Comparison of ENCODE assay signal across 26 mouse cellular contexts in genomic region chr15:78880432-78880831, GRCm38 (mm10). TPM values are rescaled to one million over a fixed set of nuclear protein-coding genes. Genes with fewer than 3 reads are reported as not detected.
DNase-seq lines count a peak whose midpoint lies in the region; ATAC-seq and TF ChIP-seq lines count a peak whose summit lies in the region.
"Had no signal": no experiment of that assay in that cellular context is flagged by ENCODE, and none has a peak within 500 bp of the region (broad histone marks: within the 10 kb centered on the region; RNA-seq: fewer than 3 reads in every experiment).

No protein-coding gene starts in this region.

- peaks cover 54% of the 10 kb centered on the region for H3K36me3 ChIP-seq in forebrain, embryonic 13.5 days (ENCODE audit: poor library complexity, severe bottlenecking)
- H3K36me3 ChIP-seq in forebrain, postnatal 0 days (ENCODE audit: insufficient read depth), result peaks cover 50% of the 10 kb centered on the region
- H3K36me3 ChIP-seq in kidney, embryonic 15.5 days, result peaks cover 56% of the 10 kb centered on the region

- H3K27me3 ChIP-seq in forebrain, embryonic 13.5 days, result no peaks in the 10 kb centered on the region
- no peaks in the 10 kb centered on the region for H3K27me3 ChIP-seq in forebrain, postnatal 0 days (ENCODE audit: insufficient read depth, low read length)
- no peaks in the 10 kb centered on the region for H3K27me3 ChIP-seq in kidney, embryonic 15.5 days
- H3K27me3 ChIP-seq: embryonic facial prominence, embryonic 12.5 days; limb, embryonic 15.5 days had no signal

- peaks cover 31% of the 10 kb centered on the region for H3K4me1 ChIP-seq in forebrain, embryonic 13.5 days
- H3K4me1 ChIP-seq in forebrain, postnatal 0 days (ENCODE audit: insufficient read depth), result peaks cover 7% of the 10 kb centered on the region
- H3K4me1 ChIP-seq in kidney, embryonic 15.5 days, result peaks cover 32% of the 10 kb centered on the region

- ATAC-seq in forebrain, embryonic 13.5 days, result no peak
- no peak for ATAC-seq in forebrain, postnatal 0 days
- no peak for ATAC-seq in kidney, embryonic 15.5 days (replicated peaks; ENCODE audit: low FRiP score)
- ATAC-seq: activated CD4-positive, CD25-positive, alpha-beta regulatory T cell, adult 4 months; CD4-positive, CD25-positive, alpha-beta regulatory T cell, adult 4 months; liver, postnatal 0 days had no signal

- 90% methylated on average over 8 of the region's 8 CpGs for WGBS in forebrain, embryonic 13.5 days
- 92% methylated on average over 8 of the region's 8 CpGs for WGBS in forebrain, postnatal 0 days
- WGBS in kidney, embryonic 15.5 days, result 94% methylated on average over 8 of the region's 8 CpGs

- DNase-seq in forebrain, postnatal 0 days, result no peak
- peak; percentile 78 for DNase-seq in kidney, postnatal 10 days
- DNase-seq in MN1 (ENCODE audit: low spot score), result peak; percentile 65
- peak; percentile 55 to 70 for DNase-seq in kidney, postnatal 36 days
- no peak for DNase-seq in layer of hippocampus, adult 2 months (ENCODE audit: low spot score in 2 of 2)
- no peak for DNase-seq in left cerebral cortex, adult 9 months (ENCODE audit: low spot score in 2 of 2)
- DNase-seq: adrenal gland, postnatal 10 days; cerebellum, adult 9-10 months; gastrocnemius, adult 2 months; heart, postnatal 36 days; liver, postnatal 0 days had no signal

- no peak for TF ChIP-seq CTCF in forebrain, postnatal 0 days (IDR thresholded peaks at IDR 0.05; ENCODE audit: low read depth)
- TF ChIP-seq CTCF in layer of hippocampus, adult 2 months (conservative IDR thresholded peaks at IDR 0.05), result no peak

- H3K4me3 ChIP-seq in forebrain, embryonic 13.5 days, result no peak overlapping the region
- no peak overlapping the region for H3K4me3 ChIP-seq in forebrain, postnatal 0 days (ENCODE audit: low read depth, low read length)
- H3K4me3 ChIP-seq in kidney, embryonic 15.5 days (replicated peaks), result no peak overlapping the region
- H3K4me3 ChIP-seq in layer of hippocampus, adult 2 months, result no peak overlapping the region
- H3K4me3 ChIP-seq: embryonic facial prominence, embryonic 12.5 days; gastrocnemius, adult 2 months; limb, embryonic 15.5 days had no signal

- no peak overlapping the region for H3K27ac ChIP-seq in forebrain, embryonic 13.5 days
- no peak overlapping the region for H3K27ac ChIP-seq in forebrain, postnatal 0 days (ENCODE audit: low read depth, low read length)
- H3K27ac ChIP-seq in kidney, embryonic 15.5 days, result no peak overlapping the region
- no peak overlapping the region for H3K27ac ChIP-seq in layer of hippocampus, adult 2 months
- H3K27ac ChIP-seq: gastrocnemius, adult 2 months had no signal

- H3K9me3 ChIP-seq in forebrain, embryonic 13.5 days (replicated peaks), result no peaks in the 10 kb centered on the region
- no peaks in the 10 kb centered on the region for H3K9me3 ChIP-seq in forebrain, postnatal 0 days (ENCODE audit: low read length)
- H3K9me3 ChIP-seq in kidney, embryonic 15.5 days (replicated peaks), result no peaks in the 10 kb centered on the region
- H3K9me3 ChIP-seq: embryonic facial prominence, embryonic 12.5 days; limb, embryonic 15.5 days had no signal

- H3K9ac ChIP-seq in forebrain, embryonic 13.5 days, result peak overlapping the region; percentile 27; the same call in 1 of the 2 replicates
- H3K9ac ChIP-seq in forebrain, postnatal 0 days, result no peak overlapping the region
- H3K9ac ChIP-seq in kidney, embryonic 15.5 days, result no peak overlapping the region
- H3K9ac ChIP-seq: embryonic facial prominence, embryonic 12.5 days; limb, embryonic 15.5 days; liver, postnatal 0 days had no signal

- H3K4me2 ChIP-seq in forebrain, embryonic 13.5 days, result no peak overlapping the region
- no peak overlapping the region for H3K4me2 ChIP-seq in forebrain, postnatal 0 days (ENCODE audit: low read depth)
- H3K4me2 ChIP-seq in kidney, embryonic 15.5 days, result no peak overlapping the region
- H3K4me2 ChIP-seq: embryonic facial prominence, embryonic 12.5 days; limb, embryonic 15.5 days had no signal

RNA-seq across cellular contexts. Expression of gene Gga1, which starts 3.4 kb away (rescaled TPM):
- 50.3 and 53.7 TPM in 2 replicates for polyA plus RNA-seq in forebrain, embryonic 13.5 days (2015; fragmentation: Nextera tagmentation; extraction: Ambion mirVana)
- 37.0 and 42.9 TPM in 2 replicates for total RNA-seq in forebrain, postnatal 0 days (2014; rRNA removed)
- polyA plus RNA-seq in forebrain, postnatal 0 days (2015; fragmentation: Nextera tagmentation; extraction: Ambion mirVana), result 54.8 and 55.7 TPM in 2 replicates
- polyA plus RNA-seq in kidney, embryonic 15.5 days (2015; fragmentation: Nextera tagmentation; extraction: Ambion mirVana), result 49.5 and 55.5 TPM in 2 replicates
- total RNA-seq in layer of hippocampus, adult 2 months (2021), result 10 to 100 TPM; 64.0 to 64.7 TPM

RNA-seq across cellular contexts. Expression of gene Gm49510, which starts 19.0 kb away (rescaled TPM):
- polyA plus RNA-seq in forebrain, embryonic 13.5 days (2015; fragmentation: Nextera tagmentation; extraction: Ambion mirVana), result 0.15 and 0.16 TPM in 2 replicates
- not detected in 2 replicates for total RNA-seq in forebrain, postnatal 0 days (2014; rRNA removed)
- polyA plus RNA-seq in forebrain, postnatal 0 days (2015; fragmentation: Nextera tagmentation; extraction: Ambion mirVana), result not detected in 2 replicates
- 0.14 and 0.60 TPM in 2 replicates for polyA plus RNA-seq in kidney, embryonic 15.5 days (2015; fragmentation: Nextera tagmentation; extraction: Ambion mirVana)
- total RNA-seq in layer of hippocampus, adult 2 months (2021), result under 1 TPM in 1 of 2 experiments, not detected in 1; 0.27 TPM
- total RNA-seq: adrenal gland, postnatal 10 days; common myeloid progenitor, adult 5-6 weeks; ES-E14; heart, postnatal 36 days; layer of hippocampus, postnatal 10 days; megakaryocyte-erythroid progenitor cell, adult 5-6 weeks had no signal
- polyA plus RNA-seq: activated CD4-positive, CD25-positive, alpha-beta regulatory T cell, adult 4 months; CD4-positive, CD25-positive, alpha-beta regulatory T cell, adult 4 months; heart, embryonic 14.5 days had no signal

RNA-seq across cellular contexts. Expression of gene Sh3bp1, which starts 19.1 kb away (rescaled TPM):
- 3.7 and 5.4 TPM in 2 replicates for polyA plus RNA-seq in forebrain, embryonic 13.5 days (2015; fragmentation: Nextera tagmentation; extraction: Ambion mirVana)
- 2.0 and 6.4 TPM in 2 replicates for total RNA-seq in forebrain, postnatal 0 days (2014; rRNA removed)
- 3.3 and 4.3 TPM in 2 replicates for polyA plus RNA-seq in forebrain, postnatal 0 days (2015; fragmentation: Nextera tagmentation; extraction: Ambion mirVana)
- 34.4 and 41.6 TPM in 2 replicates for polyA plus RNA-seq in kidney, embryonic 15.5 days (2015; fragmentation: Nextera tagmentation; extraction: Ambion mirVana)
- total RNA-seq in layer of hippocampus, adult 2 months (2021), result 10 to 100 TPM; 27.7 to 41.8 TPM

RNA-seq across cellular contexts. Expression of gene Lgals2, which starts 25.1 kb away (rescaled TPM):
- not detected in 2 replicates for polyA plus RNA-seq in forebrain, embryonic 13.5 days (2015; fragmentation: Nextera tagmentation; extraction: Ambion mirVana)
- total RNA-seq in forebrain, postnatal 0 days (2014; rRNA removed), result not detected in 2 replicates
- polyA plus RNA-seq in forebrain, postnatal 0 days (2015; fragmentation: Nextera tagmentation; extraction: Ambion mirVana), result 0.52 TPM in 1 of 2 replicates, not detected in the other
- polyA plus RNA-seq in kidney, embryonic 15.5 days (2015; fragmentation: Nextera tagmentation; extraction: Ambion mirVana), result 0.60 and 1.8 TPM in 2 replicates
- not detected for total RNA-seq in layer of hippocampus, adult 2 months (2021)
- total RNA-seq: common myeloid progenitor, adult 5-6 weeks; gastrocnemius, adult 2 months; granulocyte monocyte progenitor cell, adult 5-6 weeks; layer of hippocampus, postnatal 10 days; left cerebral cortex, adult 8-10 months; megakaryocyte-erythroid progenitor cell, adult 5-6 weeks; monocyte, adult 5-6 weeks had no signal
- polyA plus RNA-seq: activated CD4-positive, CD25-positive, alpha-beta regulatory T cell, adult 4 months; CD4-positive, CD25-positive, alpha-beta regulatory T cell, adult 4 months; embryonic facial prominence, embryonic 12.5 days; heart, embryonic 14.5 days; neural tube, embryonic 11.5 days had no signal

RNA-seq across cellular contexts. Expression of gene Pdxp, which starts 33.3 kb away (rescaled TPM):
- 54.4 and 55.5 TPM in 2 replicates for polyA plus RNA-seq in forebrain, embryonic 13.5 days (2015; fragmentation: Nextera tagmentation; extraction: Ambion mirVana)
- 263 and 283 TPM in 2 replicates for total RNA-seq in forebrain, postnatal 0 days (2014; rRNA removed)
- polyA plus RNA-seq in forebrain, postnatal 0 days (2015; fragmentation: Nextera tagmentation; extraction: Ambion mirVana), result 174 and 175 TPM in 2 replicates
- polyA plus RNA-seq in kidney, embryonic 15.5 days (2015; fragmentation: Nextera tagmentation; extraction: Ambion mirVana), result 13.7 and 15.0 TPM in 2 replicates
- total RNA-seq in layer of hippocampus, adult 2 months (2021), result 100 to 1,000 TPM; 162 to 172 TPM

Comparison
In these comparisons a context has a peak if more than half of its experiments do, and no peak if none do; other contexts are left out.
1. DNase-seq: peak in kidney, postnatal 10 days (single experiment), MN1 (single experiment) and kidney, postnatal 36 days (2 of 2); none in forebrain, postnatal 0 days (single experiment), layer of hippocampus, adult 2 months (0 of 2) and left cerebral cortex, adult 9 months (0 of 2).